Mouse (Mus musculus): ENCODE measurements at regions not wholly inside any gene's neighbourhood (a gene's known extent, or its start where the extent isn't known, plus 50 kb on each side); places are given as distances from the start of the nearest gene placed in this dataset.

DNA sequence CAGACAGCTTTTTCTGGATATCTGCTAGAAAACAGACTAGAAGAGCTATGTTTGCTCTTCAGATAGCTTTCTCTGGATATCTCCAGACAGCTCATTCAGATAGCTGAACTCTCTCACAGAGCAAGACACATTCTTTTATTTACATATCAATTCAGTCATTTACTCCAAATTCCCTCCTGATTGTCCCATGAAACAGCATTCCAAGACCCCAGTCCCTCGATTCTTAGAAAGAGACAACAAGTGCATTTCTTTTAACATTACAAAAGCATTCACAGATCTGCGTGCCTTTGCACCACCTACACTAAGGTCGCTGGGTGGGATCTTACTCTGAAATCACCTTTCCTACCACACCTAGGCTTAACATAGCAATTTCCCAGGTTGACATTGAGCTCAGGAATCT, 1039.5 kb upstream of the Ddx18 start:
- no peak for DNase-seq (ENCODE audit: low spot score)

DNA sequence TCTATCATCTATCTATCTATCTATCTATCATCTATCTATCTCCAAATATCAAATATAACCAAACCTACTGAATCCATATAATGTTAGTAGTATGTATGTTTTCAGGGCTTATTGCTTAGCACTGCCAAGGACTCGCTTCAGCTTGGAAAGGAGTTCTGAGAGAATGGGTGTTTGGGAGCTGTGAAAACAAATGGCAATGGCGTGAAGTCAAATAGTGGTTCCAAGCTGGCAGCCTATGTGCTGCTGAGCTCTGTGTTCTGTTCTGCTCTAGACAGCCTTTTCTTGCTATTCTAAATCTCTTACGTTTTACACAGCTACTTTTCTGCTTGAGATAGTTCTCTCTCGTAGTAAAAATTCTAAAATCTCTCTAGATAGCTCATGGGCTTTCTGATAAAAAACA, 1008.2 kb upstream of the Ddx18 start:
- no peak for DNase-seq (ENCODE audit: low spot score)

GRCm38 (mm10) chr1:122551596-122551995, 983.8 kb upstream of the Ddx18 start:
- DNase-seq (ENCODE audit: low spot score) = no peak

DNA sequence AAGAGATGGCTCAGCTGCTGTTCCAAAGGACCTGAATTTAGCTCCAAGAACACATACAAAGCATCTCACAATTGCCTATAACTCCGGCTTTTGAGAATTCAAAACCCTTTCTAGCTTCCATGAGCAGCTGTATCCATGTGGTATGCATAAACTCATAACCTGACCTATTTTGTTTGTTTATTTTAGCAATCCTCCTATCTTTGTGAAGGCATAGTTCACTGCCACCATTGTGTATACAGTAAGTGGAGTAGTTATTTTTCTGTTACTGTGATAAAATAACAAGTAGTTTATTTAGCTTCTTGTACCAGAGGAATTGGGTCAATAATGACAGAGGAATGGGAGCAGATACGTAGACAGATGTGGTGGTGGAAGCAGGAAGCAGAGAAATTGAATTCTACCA, 941.8 kb upstream of the Ddx18 start:
- DNase-seq (ENCODE audit: low spot score) = no peak

DNA sequence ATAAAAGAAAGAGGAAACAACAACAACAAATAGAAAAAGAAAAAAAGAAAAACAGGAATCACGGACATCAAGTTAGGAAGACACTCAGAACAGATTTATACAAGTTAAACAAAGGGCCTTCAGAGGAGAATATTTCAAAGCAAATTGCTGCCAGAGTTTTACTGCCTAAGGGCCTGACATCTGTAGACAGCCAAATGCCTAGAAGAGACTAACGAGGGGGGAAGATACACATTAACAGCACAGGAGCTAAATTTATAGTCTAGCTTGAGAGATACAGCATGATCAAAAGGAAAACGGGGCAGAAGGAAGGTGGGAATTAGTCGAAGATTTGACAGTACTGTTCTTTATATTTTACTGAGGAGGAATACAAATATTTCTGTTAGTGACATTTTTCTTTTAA, 933.9 kb upstream of the Ddx18 start:
- no peak for DNase-seq (ENCODE audit: low spot score)

DNA sequence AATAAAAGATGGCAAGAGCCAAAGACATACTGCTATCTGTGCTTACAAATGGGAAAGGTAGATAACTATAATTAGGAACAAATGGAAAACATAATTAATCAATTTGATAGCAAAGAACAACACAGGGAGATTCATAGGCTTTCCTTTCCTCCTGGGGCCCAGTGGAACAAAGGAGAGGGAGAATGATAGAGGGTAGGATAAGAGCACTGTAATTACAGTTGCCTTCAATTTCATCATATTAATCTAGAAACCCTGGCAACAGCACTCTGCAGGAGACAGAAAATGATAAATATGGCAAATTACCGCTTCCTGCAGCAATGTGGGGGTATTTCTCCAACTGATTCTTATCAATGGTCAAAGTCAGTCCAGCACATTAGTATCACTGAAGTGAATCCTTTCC, 910.2 kb upstream of the Ddx18 start:
- no peak for DNase-seq (ENCODE audit: low spot score)

DNA sequence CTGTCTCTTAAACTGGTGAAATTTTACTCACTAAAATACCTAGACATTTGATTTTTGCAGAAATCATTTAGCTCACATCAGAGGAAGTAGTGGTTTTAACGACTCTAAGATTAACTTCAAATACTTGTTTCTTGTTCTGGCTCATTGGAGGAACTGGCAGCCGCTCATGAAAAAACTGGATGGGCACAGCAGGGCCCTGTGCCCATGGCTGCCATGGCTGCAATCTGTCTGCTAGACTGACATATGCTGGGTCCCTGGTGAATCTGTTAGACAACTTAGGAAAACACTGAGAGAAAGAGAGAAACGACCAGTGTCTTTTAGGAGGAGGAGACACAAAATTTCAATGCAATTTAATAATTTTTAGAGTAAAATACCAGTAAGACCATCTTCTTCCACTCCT, 896.1 kb upstream of the Ddx18 start:
- no peak for DNase-seq (ENCODE audit: low spot score)

- no peak for DNase-seq (ENCODE audit: low spot score)
Measured at GRCm38 (mm10) chr1:122459056-122459455, 891.3 kb upstream of the Ddx18 start.

GRCm38 (mm10) chr1:122454881-122455280, 887.1 kb upstream of the Ddx18 start:
- no peak for DNase-seq (ENCODE audit: low spot score)

DNA sequence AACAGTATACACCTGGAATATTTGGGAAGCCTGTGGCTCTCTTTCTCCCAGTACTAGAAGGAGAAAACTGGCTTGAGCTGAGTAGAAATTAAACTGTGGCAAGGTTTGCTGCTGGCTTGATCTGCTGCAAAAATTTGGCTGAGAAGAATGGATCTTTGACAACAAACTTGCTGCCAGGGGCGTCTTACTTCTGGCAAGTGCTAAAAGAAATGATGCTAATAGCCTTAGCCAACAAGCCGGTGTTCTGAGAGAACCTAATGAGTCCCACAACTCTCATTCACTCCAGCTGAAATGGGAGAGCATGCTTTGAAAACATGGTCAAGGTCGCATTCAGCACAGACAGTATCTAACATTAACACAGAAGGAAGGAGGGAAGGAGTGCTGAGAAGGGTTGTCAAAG, 885.8 kb upstream of the Ddx18 start:
- no peak for DNase-seq (ENCODE audit: low spot score)

GRCm38 (mm10) chr1:122439358-122439757, 871.6 kb upstream of the Ddx18 start:
- DNase-seq (ENCODE audit: low spot score) = no peak

GRCm38 (mm10) chr1:122423503-122423902, 855.7 kb upstream of the Ddx18 start:
- DNase-seq (ENCODE audit: low spot score) = no peak

DNA sequence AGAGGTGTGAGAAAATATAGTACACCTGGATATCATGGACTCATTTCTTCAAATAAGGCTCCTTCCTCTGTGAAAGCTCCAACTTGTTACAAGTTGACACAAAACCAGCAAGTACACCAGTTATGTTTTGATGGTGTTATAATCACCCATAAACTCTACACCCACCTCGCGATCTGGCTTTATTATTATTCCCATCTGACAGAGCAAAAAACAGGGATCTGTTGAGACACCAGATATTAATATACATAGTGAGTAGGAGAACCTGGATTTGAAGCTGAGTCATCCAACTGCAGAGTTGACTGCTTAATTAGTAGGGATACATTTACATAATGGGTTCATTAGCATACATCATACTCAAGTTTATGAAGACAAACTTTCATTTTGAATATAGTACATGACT, 828.6 kb upstream of the Ddx18 start:
- DNase-seq (ENCODE audit: low spot score) = no peak

DNA sequence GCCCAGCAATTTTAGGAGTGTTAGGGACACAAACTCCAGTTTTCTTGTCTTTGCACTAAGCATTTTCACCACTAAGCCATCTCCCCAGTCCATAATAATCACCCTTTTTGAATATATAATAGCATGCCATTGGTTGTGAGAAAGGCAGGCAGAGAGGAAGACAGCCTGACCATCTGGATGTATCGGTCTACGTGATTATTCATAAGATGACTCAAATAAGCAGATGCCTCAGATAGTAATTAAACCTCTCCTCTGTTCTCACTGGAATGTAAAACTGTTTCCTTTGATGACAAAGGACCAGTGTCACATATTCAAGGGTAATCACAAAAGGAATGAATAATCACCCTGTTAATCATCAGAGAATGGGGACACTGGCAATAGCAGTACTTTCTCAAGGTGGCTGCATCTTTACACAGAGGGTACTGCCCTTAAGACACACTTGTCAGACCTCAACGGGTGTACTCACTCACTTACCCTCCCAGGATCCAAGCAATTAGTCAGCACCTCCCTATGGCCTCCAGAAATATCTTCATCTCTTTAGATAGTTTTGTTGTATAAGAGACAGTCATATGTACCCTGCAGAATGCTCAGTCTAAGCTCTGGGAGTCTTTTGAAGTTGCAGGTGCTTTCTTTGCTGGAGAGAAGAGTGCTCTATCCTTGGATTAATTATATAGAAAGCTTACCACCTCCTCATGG, 826.0 kb upstream of the Ddx18 start:
- DNase-seq (ENCODE audit: low spot score) = no peak

GRCm38 (mm10) chr1:122357015-122357414, 789.2 kb upstream of the Ddx18 start:
- peak; percentile 89 for DNase-seq (ENCODE audit: low spot score)

DNA sequence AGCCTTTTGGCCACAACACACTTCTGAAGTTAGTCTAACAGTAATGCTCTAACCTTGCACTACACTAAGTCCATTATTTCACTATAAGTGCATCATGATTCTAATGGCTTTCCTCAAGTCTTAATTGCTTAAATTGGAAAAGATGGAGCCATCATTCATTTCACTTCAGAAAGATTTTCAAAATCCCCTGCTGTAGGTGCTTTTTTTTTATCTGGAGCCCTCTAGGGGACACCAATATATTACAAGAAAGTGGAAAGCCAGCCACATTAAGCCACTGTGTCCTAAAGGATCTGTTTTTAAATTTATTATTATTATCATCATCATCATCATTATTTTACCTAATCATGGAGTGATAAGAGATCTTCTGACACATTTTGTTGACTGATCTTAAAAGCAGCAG, 783.7 kb upstream of the Ddx18 start:
- no peak for DNase-seq (ENCODE audit: low spot score)

- DNase-seq (ENCODE audit: low spot score) = no peak
Measured at GRCm38 (mm10) chr1:122333267-122333666, 765.5 kb upstream of the Ddx18 start.

- no peak for DNase-seq (ENCODE audit: low spot score)
Measured at GRCm38 (mm10) chr1:122328276-122328675, 760.5 kb upstream of the Ddx18 start.
